Comparison of ENCODE assay signal across 16 mouse cellular contexts in the genomic region with DNA sequence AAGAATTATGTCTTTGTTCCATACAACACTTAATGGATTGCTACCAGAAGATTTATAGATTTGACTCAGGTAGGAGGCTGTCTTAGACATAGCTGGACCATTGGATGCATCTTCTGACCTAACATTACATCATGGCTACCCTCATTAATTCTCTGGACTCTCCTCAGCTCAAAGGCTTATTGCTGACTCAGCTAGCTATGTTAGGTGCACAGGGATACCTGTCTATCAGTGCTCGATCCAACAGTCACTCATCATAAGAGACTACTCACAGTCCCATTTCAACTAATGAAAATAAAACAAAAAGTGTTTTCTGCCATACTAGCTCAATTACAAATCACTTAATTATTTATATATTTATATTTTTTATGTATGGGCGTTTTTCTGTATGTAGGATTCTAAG.
"Had no signal": no experiment of that assay in that cellular context is flagged by ENCODE, and none has a peak within 500 bp of the region (broad histone marks: within the 10 kb centered on the region; RNA-seq: fewer than 3 reads in every experiment).

No protein-coding gene starts in this region.

- H3K4me1 ChIP-seq: neural tube, embryonic 13.5 days; neural tube, embryonic 15.5 days; stomach, embryonic 15.5 days had no signal

- H3K27me3 ChIP-seq: neural tube, embryonic 13.5 days; neural tube, embryonic 15.5 days; stomach, embryonic 15.5 days had no signal

- H3K36me3 ChIP-seq: neural tube, embryonic 13.5 days; neural tube, embryonic 15.5 days; stomach, embryonic 15.5 days had no signal

- DNase-seq: retina, postnatal 1 day; right cerebral cortex, adult 18-20 months; right cerebral cortex, postnatal 14 days; right cerebral cortex, postnatal 25 days; right cerebral cortex, postnatal 4 days; spleen, adult 18-20 months; thymus, adult 18-20 months; thymus, adult 2 months; thymus, postnatal 14 days; thymus, postnatal 25 days; thymus, postnatal 36 days; thymus, postnatal 4 days had no signal

- H3K4me3 ChIP-seq: neural tube, embryonic 13.5 days; neural tube, embryonic 15.5 days; stomach, embryonic 15.5 days had no signal

- H3K4me2 ChIP-seq: neural tube, embryonic 13.5 days; neural tube, embryonic 15.5 days; stomach, embryonic 15.5 days had no signal

- H3K9ac ChIP-seq: neural tube, embryonic 13.5 days; neural tube, embryonic 15.5 days; stomach, embryonic 15.5 days had no signal

- H3K9me3 ChIP-seq: neural tube, embryonic 13.5 days; neural tube, embryonic 15.5 days; stomach, embryonic 15.5 days had no signal

- H3K27ac ChIP-seq: neural tube, embryonic 13.5 days; neural tube, embryonic 15.5 days; stomach, embryonic 15.5 days; stomach, postnatal 0 days had no signal
